Mouse (Mus musculus): ENCODE data around the gene Phlpp1. TPM values are rescaled to one million over a fixed set of nuclear protein-coding genes. Genes with fewer than 3 reads are reported as not detected.

Gene Phlpp1
- polyA plus RNA-seq, 1 experiment from 2014 or later: 9.8 TPM

GRCm38 (mm10) chr1:106157961-106158515, 13.5 kb upstream of the Phlpp1 start:
- Histone ChIP-seq H3K36me3 (ENCODE audit: control insufficient read depth, insufficient read depth, low read length) (no peaks in the 10 kb centered on the region), H3K9me3 (ENCODE audit: control insufficient read depth, low read length) (no peaks in the 10 kb centered on the region), H3K4me2 (replicated peaks; ENCODE audit: low read depth, low read length) (no peak overlapping the region), H3K27ac (ENCODE audit: low read depth, low read length) (no peak overlapping the region), H3K4me1 (replicated peaks; ENCODE audit: control insufficient read depth, insufficient read depth, low read length) (no peaks in the 10 kb centered on the region), H3K27me3 (ENCODE audit: control insufficient read depth, insufficient read depth, low read length) (no peaks in the 10 kb centered on the region), H3K4me3 (ENCODE audit: low read depth, low read length) (no peak overlapping the region), H3K9ac (ENCODE audit: low read depth, low read length) (no peak overlapping the region)
- WGBS: 79% methylated on average over 4 of the region's 4 CpGs
- DNase-seq (ENCODE audit: low spot score): no peak
- ATAC-seq (ENCODE audit: low FRiP score): no peak

- DNase-seq (ENCODE audit: low spot score) (no peak), ATAC-seq (ENCODE audit: low FRiP score) (no peak)
- Histone ChIP-seq H3K36me3 (ENCODE audit: control insufficient read depth, insufficient read depth, low read length) (no peaks in the 10 kb centered on the region), H3K4me2 (replicated peaks; ENCODE audit: low read depth, low read length) (no peak overlapping the region), H3K9me3 (ENCODE audit: control insufficient read depth, low read length) (no peaks in the 10 kb centered on the region), H3K27me3 (ENCODE audit: control insufficient read depth, insufficient read depth, low read length) (no peaks in the 10 kb centered on the region), H3K4me3 (ENCODE audit: low read depth, low read length) (no peak overlapping the region), H3K9ac (ENCODE audit: low read depth, low read length) (no peak overlapping the region), H3K27ac (ENCODE audit: low read depth, low read length) (no peak overlapping the region), H3K4me1 (replicated peaks; ENCODE audit: control insufficient read depth, insufficient read depth, low read length) (no peaks in the 10 kb centered on the region)
- 95% methylated on average over 5 of the region's 5 CpGs for WGBS
Measured at GRCm38 (mm10) chr1:106159667-106160066, 11.9 kb upstream of the Phlpp1 start.

GRCm38 (mm10) chr1:106160916-106161315, 10.6 kb upstream of the Phlpp1 start:
- Histone ChIP-seq H3K9ac (ENCODE audit: low read depth, low read length) (no peak overlapping the region), H3K27ac (ENCODE audit: low read depth, low read length) (no peak overlapping the region), H3K27me3 (ENCODE audit: control insufficient read depth, insufficient read depth, low read length) (no peaks in the 10 kb centered on the region), H3K9me3 (ENCODE audit: control insufficient read depth, low read length) (no peaks in the 10 kb centered on the region), H3K36me3 (ENCODE audit: control insufficient read depth, insufficient read depth, low read length) (no peaks in the 10 kb centered on the region), H3K4me3 (ENCODE audit: low read depth, low read length) (no peak overlapping the region), H3K4me1 (replicated peaks; ENCODE audit: control insufficient read depth, insufficient read depth, low read length) (no peaks in the 10 kb centered on the region), H3K4me2 (replicated peaks; ENCODE audit: low read depth, low read length) (no peak overlapping the region)
- WGBS: 92% methylated on average over 4 of the region's 4 CpGs
- ATAC-seq (ENCODE audit: low FRiP score) (no peak), DNase-seq (ENCODE audit: low spot score) (no peak)

GRCm38 (mm10) chr1:106162581-106162980, 9.0 kb upstream of the Phlpp1 start:
- 84% methylated on average over 7 of the region's 7 CpGs for WGBS
- Histone ChIP-seq H3K36me3 (ENCODE audit: control insufficient read depth, insufficient read depth, low read length) (no peaks in the 10 kb centered on the region), H3K4me1 (replicated peaks; ENCODE audit: control insufficient read depth, insufficient read depth, low read length) (no peaks in the 10 kb centered on the region), H3K9me3 (ENCODE audit: control insufficient read depth, low read length) (no peaks in the 10 kb centered on the region), H3K4me3 (ENCODE audit: low read depth, low read length) (no peak overlapping the region), H3K4me2 (replicated peaks; ENCODE audit: low read depth, low read length) (no peak overlapping the region), H3K27ac (ENCODE audit: low read depth, low read length) (no peak overlapping the region), H3K27me3 (ENCODE audit: control insufficient read depth, insufficient read depth, low read length) (no peaks in the 10 kb centered on the region), H3K9ac (ENCODE audit: low read depth, low read length) (no peak overlapping the region)
- ATAC-seq (ENCODE audit: low FRiP score) (no peak), DNase-seq (ENCODE audit: low spot score) (no peak)

GRCm38 (mm10) chr1:106163401-106163800, 8.2 kb upstream of the Phlpp1 start:
- no peaks in the 10 kb centered on the region for H3K27me3 ChIP-seq (ENCODE audit: control insufficient read depth, insufficient read depth, low read length)
- ATAC-seq (ENCODE audit: low FRiP score) (no peak), DNase-seq (ENCODE audit: low spot score) (no peak)
- H3K9me3 ChIP-seq (ENCODE audit: control insufficient read depth, low read length): no peaks in the 10 kb centered on the region
- H3K27ac ChIP-seq (ENCODE audit: low read depth, low read length): no peak overlapping the region
- H3K9ac ChIP-seq (ENCODE audit: low read depth, low read length): no peak overlapping the region
- no peak overlapping the region for H3K4me2 ChIP-seq (replicated peaks; ENCODE audit: low read depth, low read length)
- H3K4me1 ChIP-seq (replicated peaks; ENCODE audit: control insufficient read depth, insufficient read depth, low read length): no peaks in the 10 kb centered on the region
- no peaks in the 10 kb centered on the region for H3K36me3 ChIP-seq (ENCODE audit: control insufficient read depth, insufficient read depth, low read length)
- WGBS: 83% methylated on average over 8 of the region's 8 CpGs
- H3K4me3 ChIP-seq (ENCODE audit: low read depth, low read length): no peak overlapping the region

GRCm38 (mm10) chr1:106164111-106164510, 7.4 kb upstream of the Phlpp1 start:
- Histone ChIP-seq H3K9ac (ENCODE audit: low read depth, low read length) (no peak overlapping the region), H3K4me2 (replicated peaks; ENCODE audit: low read depth, low read length) (no peak overlapping the region), H3K27ac (ENCODE audit: low read depth, low read length) (no peak overlapping the region), H3K9me3 (ENCODE audit: control insufficient read depth, low read length) (no peaks in the 10 kb centered on the region), H3K27me3 (ENCODE audit: control insufficient read depth, insufficient read depth, low read length) (no peaks in the 10 kb centered on the region), H3K4me1 (replicated peaks; ENCODE audit: control insufficient read depth, insufficient read depth, low read length) (no peaks in the 10 kb centered on the region), H3K36me3 (ENCODE audit: control insufficient read depth, insufficient read depth, low read length) (no peaks in the 10 kb centered on the region), H3K4me3 (ENCODE audit: low read depth, low read length) (no peak overlapping the region)
- DNase-seq (ENCODE audit: low spot score) (no peak), ATAC-seq (ENCODE audit: low FRiP score) (no peak)
- WGBS: 93% methylated on average over 3 of the region's 3 CpGs

- ATAC-seq (ENCODE audit: low FRiP score) (no peak), DNase-seq (ENCODE audit: low spot score) (no peak)
- no peaks in the 10 kb centered on the region for H3K27me3 ChIP-seq (ENCODE audit: control insufficient read depth, insufficient read depth, low read length)
- no peak overlapping the region for H3K9ac ChIP-seq (ENCODE audit: low read depth, low read length)
- no peak overlapping the region for H3K4me3 ChIP-seq (ENCODE audit: low read depth, low read length)
- no peaks in the 10 kb centered on the region for H3K9me3 ChIP-seq (ENCODE audit: control insufficient read depth, low read length)
- no peaks in the 10 kb centered on the region for H3K36me3 ChIP-seq (ENCODE audit: control insufficient read depth, insufficient read depth, low read length)
- H3K4me2 ChIP-seq (replicated peaks; ENCODE audit: low read depth, low read length): no peak overlapping the region
- no peak overlapping the region for H3K27ac ChIP-seq (ENCODE audit: low read depth, low read length)
- WGBS: 61% methylated on average over 4 of the region's 4 CpGs
- H3K4me1 ChIP-seq (replicated peaks; ENCODE audit: control insufficient read depth, insufficient read depth, low read length): no peaks in the 10 kb centered on the region
Measured at GRCm38 (mm10) chr1:106168001-106168400, 3.6 kb upstream of the Phlpp1 start.

- Histone ChIP-seq H3K9me3 (ENCODE audit: control insufficient read depth, low read length) (no peaks in the 10 kb centered on the region), H3K4me3 (ENCODE audit: low read depth, low read length) (no peak overlapping the region), H3K36me3 (ENCODE audit: control insufficient read depth, insufficient read depth, low read length) (no peaks in the 10 kb centered on the region), H3K4me1 (replicated peaks; ENCODE audit: control insufficient read depth, insufficient read depth, low read length) (no peaks in the 10 kb centered on the region), H3K27me3 (ENCODE audit: control insufficient read depth, insufficient read depth, low read length) (no peaks in the 10 kb centered on the region), H3K4me2 (replicated peaks; ENCODE audit: low read depth, low read length) (no peak overlapping the region), H3K27ac (ENCODE audit: low read depth, low read length) (no peak overlapping the region), H3K9ac (ENCODE audit: low read depth, low read length) (no peak overlapping the region)
- ATAC-seq (ENCODE audit: low FRiP score) (no peak), DNase-seq (ENCODE audit: low spot score) (no peak)
- 43% methylated on average over 3 of the region's 3 CpGs for WGBS
Measured at GRCm38 (mm10) chr1:106168801-106169200, 2.8 kb upstream of the Phlpp1 start.

GRCm38 (mm10) chr1:106169741-106170265, 1.7 kb upstream of the Phlpp1 start:
- H3K4me1 ChIP-seq (replicated peaks; ENCODE audit: control insufficient read depth, insufficient read depth, low read length): no peaks in the 10 kb centered on the region
- no peak overlapping the region for H3K4me2 ChIP-seq (replicated peaks; ENCODE audit: low read depth, low read length)
- WGBS: 73% methylated on average over 5 of the region's 5 CpGs
- H3K27me3 ChIP-seq (ENCODE audit: control insufficient read depth, insufficient read depth, low read length): no peaks in the 10 kb centered on the region
- no peaks in the 10 kb centered on the region for H3K9me3 ChIP-seq (ENCODE audit: control insufficient read depth, low read length)
- no peaks in the 10 kb centered on the region for H3K36me3 ChIP-seq (ENCODE audit: control insufficient read depth, insufficient read depth, low read length)
- no peak for DNase-seq (ENCODE audit: low spot score)
- H3K9ac ChIP-seq (ENCODE audit: low read depth, low read length): no peak overlapping the region
- H3K27ac ChIP-seq (ENCODE audit: low read depth, low read length): no peak overlapping the region
- H3K4me3 ChIP-seq (ENCODE audit: low read depth, low read length): no peak overlapping the region
- ATAC-seq (ENCODE audit: low FRiP score): no peak

Data from hindbrain, embryonic 11.5 days (tissue).